Mouse (Mus musculus): ENCODE results near the gene Fnbp1. TPM values are rescaled to one million over a fixed set of nuclear protein-coding genes. Genes with fewer than 3 reads are reported as not detected.

The Fnbp1 gene
- polyA plus RNA-seq, 1 experiment from 2014 or later = 17.3 TPM

- H3K4me1 ChIP-seq (replicated peaks; ENCODE audit: control insufficient read depth, insufficient read depth, low read length) = no peaks in the 10 kb centered on the region
- DNase-seq (ENCODE audit: low spot score) = no peak
- no peaks in the 10 kb centered on the region for H3K27me3 ChIP-seq (ENCODE audit: control insufficient read depth, insufficient read depth, low read length)
- no peak overlapping the region for H3K27ac ChIP-seq (ENCODE audit: low read depth, low read length)
- H3K4me3 ChIP-seq (ENCODE audit: low read depth, low read length) = no peak overlapping the region
- 97% methylated on average over 3 of the region's 3 CpGs for WGBS
- no peak overlapping the region for H3K9ac ChIP-seq (ENCODE audit: low read length)
- peaks cover 2% of the 10 kb centered on the region; the same call in 1 of the 2 replicates for H3K36me3 ChIP-seq (ENCODE audit: control insufficient read depth, insufficient read depth, low read length)
- no peak for ATAC-seq (replicated peaks; ENCODE audit: low FRiP score)
- H3K4me2 ChIP-seq (ENCODE audit: low read depth, low read length, severe bottlenecking) = no peak overlapping the region
- H3K9me3 ChIP-seq (ENCODE audit: control insufficient read depth, low read length) = no peaks in the 10 kb centered on the region
Measured at GRCm38 (mm10) chr2:31056070-31056469, 85.7 kb downstream of the Fnbp1 start.

- no peak for ATAC-seq (replicated peaks; ENCODE audit: low FRiP score)
Measured at GRCm38 (mm10) chr2:31053851-31054340, 87.9 kb downstream of the Fnbp1 start.

GRCm38 (mm10) chr2:31053426-31053825 is 88.4 kb downstream of the Fnbp1 start:
- no peak overlapping the region for H3K27ac ChIP-seq (ENCODE audit: low read depth, low read length)
- ATAC-seq (replicated peaks; ENCODE audit: low FRiP score) = no peak
- 92% methylated on average over 13 of the region's 13 CpGs for WGBS
- H3K4me1 ChIP-seq (replicated peaks; ENCODE audit: control insufficient read depth, insufficient read depth, low read length) = no peaks in the 10 kb centered on the region
- no peak for DNase-seq (ENCODE audit: low spot score)
- no peaks in the 10 kb centered on the region for H3K27me3 ChIP-seq (ENCODE audit: control insufficient read depth, insufficient read depth, low read length)
- H3K4me3 ChIP-seq (ENCODE audit: low read depth, low read length) = no peak overlapping the region
- H3K36me3 ChIP-seq (ENCODE audit: control insufficient read depth, insufficient read depth, low read length) = peaks cover 2% of the 10 kb centered on the region; the same call in 1 of the 2 replicates
- no peaks in the 10 kb centered on the region for H3K9me3 ChIP-seq (ENCODE audit: control insufficient read depth, low read length)
- no peak overlapping the region for H3K4me2 ChIP-seq (ENCODE audit: low read depth, low read length, severe bottlenecking)
- H3K9ac ChIP-seq (ENCODE audit: low read length) = no peak overlapping the region

More at GRCm38 (mm10) chr2:31053851-31054340, 87.9 kb downstream of the Fnbp1 start:
- Histone ChIP-seq H3K36me3 (ENCODE audit: control insufficient read depth, insufficient read depth, low read length) (peaks cover 2% of the 10 kb centered on the region; the same call in 1 of the 2 replicates), H3K4me2 (ENCODE audit: low read depth, low read length, severe bottlenecking) (no peak overlapping the region), H3K4me3 (ENCODE audit: low read depth, low read length) (no peak overlapping the region), H3K4me1 (replicated peaks; ENCODE audit: control insufficient read depth, insufficient read depth, low read length) (no peaks in the 10 kb centered on the region), H3K27me3 (ENCODE audit: control insufficient read depth, insufficient read depth, low read length) (no peaks in the 10 kb centered on the region), H3K9me3 (ENCODE audit: control insufficient read depth, low read length) (no peaks in the 10 kb centered on the region), H3K9ac (ENCODE audit: low read length) (no peak overlapping the region), H3K27ac (ENCODE audit: low read depth, low read length) (no peak overlapping the region)
- DNase-seq (ENCODE audit: low spot score) = no peak
- 95% methylated on average over 11 of the region's 11 CpGs for WGBS

- WGBS = 94% methylated on average over 10 of the region's 10 CpGs
- H3K36me3 ChIP-seq (ENCODE audit: control insufficient read depth, insufficient read depth, low read length) = peaks cover 2% of the 10 kb centered on the region; the same call in 1 of the 2 replicates
- ATAC-seq (replicated peaks; ENCODE audit: low FRiP score) = no peak
Measured at GRCm38 (mm10) chr2:31052441-31052840, 89.4 kb downstream of the Fnbp1 start.

GRCm38 (mm10) chr2:31048037-31048436 is 93.8 kb downstream of the Fnbp1 start:
- H3K9me3 ChIP-seq (ENCODE audit: control insufficient read depth, low read length) = no peaks in the 10 kb centered on the region
- 94% methylated on average over 6 of the region's 6 CpGs for WGBS

More at GRCm38 (mm10) chr2:31052441-31052840, 89.4 kb downstream of the Fnbp1 start:
- no peak overlapping the region for H3K27ac ChIP-seq (ENCODE audit: low read depth, low read length)
- H3K4me1 ChIP-seq (replicated peaks; ENCODE audit: control insufficient read depth, insufficient read depth, low read length) = no peaks in the 10 kb centered on the region
- H3K4me3 ChIP-seq (ENCODE audit: low read depth, low read length) = no peak overlapping the region
- no peaks in the 10 kb centered on the region for H3K27me3 ChIP-seq (ENCODE audit: control insufficient read depth, insufficient read depth, low read length)
- H3K9ac ChIP-seq (ENCODE audit: low read length) = no peak overlapping the region
- no peak overlapping the region for H3K4me2 ChIP-seq (ENCODE audit: low read depth, low read length, severe bottlenecking)
- no peak for DNase-seq (ENCODE audit: low spot score)
- no peaks in the 10 kb centered on the region for H3K9me3 ChIP-seq (ENCODE audit: control insufficient read depth, low read length)

GRCm38 (mm10) chr2:31043856-31044255 is 98.0 kb downstream of the Fnbp1 start:
- Histone ChIP-seq H3K27me3 (ENCODE audit: control insufficient read depth, insufficient read depth, low read length) (no peaks in the 10 kb centered on the region), H3K4me3 (ENCODE audit: low read depth, low read length) (no peak overlapping the region), H3K4me1 (replicated peaks; ENCODE audit: control insufficient read depth, insufficient read depth, low read length) (no peaks in the 10 kb centered on the region), H3K4me2 (ENCODE audit: low read depth, low read length, severe bottlenecking) (no peak overlapping the region), H3K36me3 (ENCODE audit: control insufficient read depth, insufficient read depth, low read length) (no peaks in the 10 kb centered on the region), H3K9ac (ENCODE audit: low read length) (no peak overlapping the region), H3K9me3 (ENCODE audit: control insufficient read depth, low read length) (no peaks in the 10 kb centered on the region), H3K27ac (ENCODE audit: low read depth, low read length) (no peak overlapping the region)
- ATAC-seq (replicated peaks; ENCODE audit: low FRiP score) (no peak), DNase-seq (ENCODE audit: low spot score) (no peak)
- 92% methylated on average over 1 of the region's 1 CpGs for WGBS

More at GRCm38 (mm10) chr2:31048037-31048436, 93.8 kb downstream of the Fnbp1 start:
- H3K27me3 ChIP-seq (ENCODE audit: control insufficient read depth, insufficient read depth, low read length) = no peaks in the 10 kb centered on the region
- no peak for ATAC-seq (replicated peaks; ENCODE audit: low FRiP score)
- H3K4me3 ChIP-seq (ENCODE audit: low read depth, low read length) = no peak overlapping the region
- H3K9ac ChIP-seq (ENCODE audit: low read length) = no peak overlapping the region
- DNase-seq (ENCODE audit: low spot score) = no peak
- no peaks in the 10 kb centered on the region for H3K36me3 ChIP-seq (ENCODE audit: control insufficient read depth, insufficient read depth, low read length)
- no peak overlapping the region for H3K4me2 ChIP-seq (ENCODE audit: low read depth, low read length, severe bottlenecking)
- H3K27ac ChIP-seq (ENCODE audit: low read depth, low read length) = no peak overlapping the region
- H3K4me1 ChIP-seq (replicated peaks; ENCODE audit: control insufficient read depth, insufficient read depth, low read length) = no peaks in the 10 kb centered on the region

GRCm38 (mm10) chr2:31042881-31043280 is 98.9 kb downstream of the Fnbp1 start:
- Histone ChIP-seq H3K36me3 (ENCODE audit: control insufficient read depth, insufficient read depth, low read length) (no peaks in the 10 kb centered on the region), H3K27ac (ENCODE audit: low read depth, low read length) (no peak overlapping the region), H3K4me1 (replicated peaks; ENCODE audit: control insufficient read depth, insufficient read depth, low read length) (no peaks in the 10 kb centered on the region), H3K9me3 (ENCODE audit: control insufficient read depth, low read length) (no peaks in the 10 kb centered on the region), H3K4me2 (ENCODE audit: low read depth, low read length, severe bottlenecking) (no peak overlapping the region), H3K4me3 (ENCODE audit: low read depth, low read length) (no peak overlapping the region), H3K27me3 (ENCODE audit: control insufficient read depth, insufficient read depth, low read length) (no peaks in the 10 kb centered on the region), H3K9ac (ENCODE audit: low read length) (no peak overlapping the region)
- DNase-seq (ENCODE audit: low spot score) (no peak), ATAC-seq (replicated peaks; ENCODE audit: low FRiP score) (no peak)
- WGBS = 88% methylated on average over 6 of the region's 6 CpGs

GRCm38 (mm10) chr2:31041386-31041785 is 100.4 kb downstream of the Fnbp1 start:
- Histone ChIP-seq H3K27me3 (ENCODE audit: control insufficient read depth, insufficient read depth, low read length) (no peaks in the 10 kb centered on the region), H3K9ac (ENCODE audit: low read length) (no peak overlapping the region), H3K27ac (ENCODE audit: low read depth, low read length) (no peak overlapping the region), H3K4me1 (replicated peaks; ENCODE audit: control insufficient read depth, insufficient read depth, low read length) (no peaks in the 10 kb centered on the region), H3K9me3 (ENCODE audit: control insufficient read depth, low read length) (no peaks in the 10 kb centered on the region), H3K4me3 (ENCODE audit: low read depth, low read length) (no peak overlapping the region), H3K36me3 (ENCODE audit: control insufficient read depth, insufficient read depth, low read length) (no peaks in the 10 kb centered on the region; the same call in 1 of the 2 replicates), H3K4me2 (ENCODE audit: low read depth, low read length, severe bottlenecking) (no peak overlapping the region)
- DNase-seq (ENCODE audit: low spot score) = no peak
- 93% methylated on average over 6 of the region's 6 CpGs for WGBS
- no peak for ATAC-seq (replicated peaks; ENCODE audit: low FRiP score)

- no peak overlapping the region for H3K9ac ChIP-seq (ENCODE audit: low read length)
- no peaks in the 10 kb centered on the region for H3K27me3 ChIP-seq (ENCODE audit: control insufficient read depth, insufficient read depth, low read length)
- ATAC-seq (replicated peaks; ENCODE audit: low FRiP score) = no peak
- no peak overlapping the region for H3K4me3 ChIP-seq (ENCODE audit: low read depth, low read length)
- no peak overlapping the region for H3K27ac ChIP-seq (ENCODE audit: low read depth, low read length)
- H3K4me1 ChIP-seq (replicated peaks; ENCODE audit: control insufficient read depth, insufficient read depth, low read length) = no peaks in the 10 kb centered on the region
- no peak overlapping the region for H3K4me2 ChIP-seq (ENCODE audit: low read depth, low read length, severe bottlenecking)
- 82% methylated on average over 3 of the region's 3 CpGs for WGBS
- H3K9me3 ChIP-seq (ENCODE audit: control insufficient read depth, low read length) = no peaks in the 10 kb centered on the region
- H3K36me3 ChIP-seq (ENCODE audit: control insufficient read depth, insufficient read depth, low read length) = no peaks in the 10 kb centered on the region; the same call in 1 of the 2 replicates
- DNase-seq (ENCODE audit: low spot score) = no peak
Measured at GRCm38 (mm10) chr2:31040487-31040886, 101.3 kb downstream of the Fnbp1 start.

Data from forebrain, embryonic 11.5 days (tissue).